Mouse (Mus musculus) intestine, embryonic 15.5 days (tissue): ENCODE results near the gene Hist1h2bf. TPM values are rescaled to one million over a fixed set of nuclear protein-coding genes. Genes with fewer than 3 reads are reported as not detected.
"Not testable (repeated sequence)": the region's sequence is repeated elsewhere in the genome, so short reads cannot be mapped to it uniquely, and the experiment has no call there.

Experiments
- ATAC-seq: fragments of 200-750 bp; cut with Nextera tagmentation; 2 replicates; pipeline ENCODE4 v1.8.0; 2017; ENCODE audit warnings: moderate TSS enrichment, moderate library complexity
- H3K27ac ChIP-seq: fragments of 300-500 bp; sonication (generic); 2 replicates; pipeline ENCODE4 v1.5.1; 2015; ENCODE audit warnings: mild to moderate bottlenecking, inconsistent platforms
- H3K27me3 ChIP-seq: fragments of 300-500 bp; sonication (generic); replicated peaks from 2 replicates; pipeline ENCODE4 v1.6.1; 2015; ENCODE audit warnings: inconsistent platforms
- H3K36me3 ChIP-seq: fragments of 300-500 bp; sonication (generic); 2 replicates; pipeline ENCODE4 v1.6.1; 2015; ENCODE audit warnings: inconsistent platforms
- H3K4me1 ChIP-seq: fragments of 300-500 bp; sonication (generic); replicated peaks from 2 replicates; pipeline ENCODE4 v1.6.1; 2015; ENCODE audit warnings: inconsistent platforms
- H3K4me2 ChIP-seq: fragments of 300-500 bp; sonication (generic); replicated peaks from 2 replicates; pipeline ENCODE4 v1.6.1; 2015; ENCODE audit warnings: mild to moderate bottlenecking, inconsistent platforms
- H3K4me3 ChIP-seq: fragments of 300-500 bp; sonication (generic); replicated peaks from 2 replicates; pipeline ENCODE4 v1.5.1; 2015; ENCODE audit warnings: inconsistent platforms
- H3K9ac ChIP-seq: fragments of 300-500 bp; sonication (generic); 2 replicates; pipeline ENCODE4 v1.6.1; 2015; ENCODE audit warnings: inconsistent platforms
- H3K9me3 ChIP-seq: fragments of 300-500 bp; sonication (generic); 2 replicates; pipeline ENCODE4 v1.6.1; 2016; ENCODE audit warnings: inconsistent platforms
- WGBS: fragments of 180-500 bp; shearing (Covaris S2); methylation state at CpG from one replicate; pipeline ENCODE4 v1.1.7; 2015; 5-methylcytosine and 5-hydroxymethylcytosine counted together
- polyA plus RNA-seq: library from polyadenylated mRNA; unstranded; fragments of >200 nt; fragmentation: Nextera tagmentation; extraction: Ambion mirVana; gene quantifications from 2 replicates; pipeline ENCODE4 v1.2.1, GENCODE M21; 2015

The Hist1h2bf gene
- polyA plus RNA-seq, 1 experiment from 2014 or later = 4.2 TPM

DNA sequence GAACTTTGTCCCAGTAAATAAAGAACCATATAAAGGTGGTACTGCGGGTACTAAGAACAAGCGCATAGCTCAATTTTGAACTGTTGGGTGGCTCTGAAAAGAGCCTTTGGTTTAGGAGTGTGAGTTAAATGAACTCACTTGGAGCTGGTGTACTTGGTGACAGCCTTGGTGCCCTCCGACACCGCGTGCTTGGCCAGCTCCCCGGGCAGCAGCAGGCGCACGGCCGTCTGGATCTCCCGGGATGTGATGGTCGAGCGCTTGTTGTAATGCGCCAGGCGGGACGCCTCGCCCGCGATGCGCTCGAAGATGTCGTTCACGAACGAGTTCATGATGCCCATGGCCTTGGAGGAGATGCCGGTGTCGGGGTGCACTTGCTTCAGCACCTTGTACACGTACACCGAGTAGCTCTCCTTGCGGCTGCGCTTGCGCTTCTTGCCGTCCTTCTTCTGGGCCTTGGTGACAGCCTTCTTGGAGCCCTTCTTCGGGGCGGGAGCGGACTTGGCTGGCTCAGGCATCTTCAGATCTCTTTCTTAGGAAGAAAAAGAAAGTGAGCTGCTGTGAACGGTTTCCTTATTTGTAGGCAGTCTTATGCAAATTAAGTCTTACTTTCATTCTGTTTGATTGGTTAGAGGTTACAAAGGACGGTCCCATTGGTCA, 11.6 kb upstream of the Hist1h2bf start:
- H3K36me3 ChIP-seq = not testable (repeated sequence)
- WGBS = under 1% methylated on average over 30 of the region's 36 CpGs
- peak; percentile 89 for ATAC-seq

DNA sequence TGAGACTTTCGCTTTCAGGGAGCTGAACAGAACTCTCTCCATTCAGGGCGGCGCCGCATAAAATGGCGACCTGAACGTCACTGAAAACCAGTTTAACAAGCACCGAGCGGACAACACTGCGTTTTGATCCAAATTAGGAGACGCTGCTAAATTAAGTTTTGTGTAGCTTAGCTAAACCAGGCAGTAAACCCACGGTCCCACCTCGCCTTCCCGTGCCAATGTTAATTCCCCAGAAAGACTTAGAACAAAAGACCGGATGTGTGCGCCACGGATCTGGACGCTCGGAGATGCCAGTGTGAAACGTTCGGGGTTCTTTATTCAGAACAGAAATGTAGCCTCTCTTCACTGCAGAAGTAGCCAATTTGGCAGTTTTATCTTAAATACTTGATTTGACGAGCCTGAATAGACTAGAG, 11.0 kb upstream of the Hist1h2bf start:
- Histone ChIP-seq H3K36me3 (no peaks in the 10 kb centered on the region), H3K9me3 (no peaks in the 10 kb centered on the region), H3K4me1 (peaks cover 16% of the 10 kb centered on the region; the same call in 1 of the 2 replicates), H3K4me3 (peak overlapping the region; percentile 45), H3K4me2 (peak overlapping the region; percentile 68), H3K9ac (peak overlapping the region; percentile 51), H3K27ac (peak overlapping the region; percentile 96), H3K27me3 (no peaks in the 10 kb centered on the region)
- peak; percentile 18; the same call in 1 of the 2 replicates for ATAC-seq
- under 1% methylated on average over 21 of the region's 21 CpGs for WGBS

More for the DNA sequence above, 11.6 kb upstream of the Hist1h2bf start:
- H3K27ac ChIP-seq = peak overlapping the region; percentile 96
- peaks cover 16% of the 10 kb centered on the region; the same call in 1 of the 2 replicates for H3K4me1 ChIP-seq
- peak overlapping the region; percentile 68 for H3K4me2 ChIP-seq
- not testable (repeated sequence) for H3K27me3 ChIP-seq, H3K9me3 ChIP-seq
- peak overlapping the region; percentile 45 for H3K4me3 ChIP-seq
- H3K9ac ChIP-seq = peak overlapping the region; percentile 51

DNA sequence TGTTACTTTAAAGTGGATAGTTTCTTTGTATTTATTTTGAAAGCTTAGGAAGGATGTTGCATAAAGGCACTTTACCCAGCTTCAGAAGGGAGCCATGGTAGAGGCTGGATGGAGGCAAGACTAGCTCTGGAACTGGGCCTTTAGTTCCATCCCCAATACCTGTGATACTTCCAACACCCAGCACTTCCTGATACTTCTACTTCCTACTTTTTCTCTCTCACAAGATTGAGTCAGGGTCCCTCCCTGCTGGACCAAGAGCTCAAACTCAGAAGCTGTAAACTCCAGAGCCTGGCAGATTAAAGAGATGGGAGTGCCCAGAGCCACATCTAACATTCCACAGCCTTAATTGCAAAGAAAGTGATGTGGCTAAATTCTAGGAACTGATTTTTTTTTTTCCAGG, 10.3 kb upstream of the Hist1h2bf start:
- Histone ChIP-seq H3K4me3 (0 out of 2 replicates have a peak overlapping the region, but pooled peaks have one; percentile 45), H3K4me2 (peak overlapping the region; percentile 68), H3K9me3 (no peaks in the 10 kb centered on the region), H3K27me3 (no peaks in the 10 kb centered on the region), H3K27ac (peak overlapping the region; percentile 96), H3K36me3 (no peaks in the 10 kb centered on the region), H3K4me1 (peaks cover 16% of the 10 kb centered on the region; the same call in 1 of the 2 replicates), H3K9ac (peak overlapping the region; percentile 31; the same call in 1 of the 2 replicates)
- ATAC-seq = no peak

DNA sequence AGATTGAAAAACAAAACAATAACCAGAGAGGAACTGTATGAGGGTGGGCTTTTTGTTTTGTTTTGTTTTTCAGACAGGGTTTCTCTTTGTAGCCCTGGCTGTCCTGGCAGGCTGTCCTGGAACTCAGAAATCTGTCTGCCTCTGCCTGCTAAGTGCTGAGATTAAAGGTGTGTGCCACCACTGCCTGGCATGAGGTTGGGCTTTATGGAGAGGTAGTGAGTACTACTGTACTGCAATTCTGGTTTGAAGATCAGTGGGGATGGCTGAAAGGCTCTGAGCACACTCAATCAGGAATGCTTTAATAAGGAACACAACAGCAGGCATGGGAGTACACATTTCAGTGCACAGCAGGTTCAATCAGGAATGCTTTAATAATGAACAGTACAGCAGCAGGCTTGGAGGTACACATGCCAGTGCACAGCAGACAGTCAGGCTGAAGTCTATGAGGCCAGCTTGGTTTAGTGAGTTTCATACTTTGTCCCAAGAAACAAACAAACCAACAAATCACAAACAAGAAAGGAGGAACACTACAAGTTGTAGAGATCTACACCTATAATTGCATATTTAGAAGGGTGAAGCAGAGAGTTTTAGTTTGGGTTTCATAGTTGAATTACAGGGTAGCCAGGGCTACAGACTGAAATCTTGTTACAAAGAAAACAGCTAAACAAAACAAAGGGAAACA, 9.5 kb upstream of the Hist1h2bf start:
- Histone ChIP-seq H3K4me2 (peak overlapping the region; percentile 6; the same call in 1 of the 2 replicates), H3K36me3 (no peaks in the 10 kb centered on the region), H3K27ac (peak overlapping the region; percentile 65), H3K4me1 (peaks cover 16% of the 10 kb centered on the region; the same call in 1 of the 2 replicates), H3K27me3 (no peaks in the 10 kb centered on the region), H3K9me3 (no peaks in the 10 kb centered on the region), H3K9ac (no peak overlapping the region), H3K4me3 (no peak overlapping the region)
- ATAC-seq = no peak

DNA sequence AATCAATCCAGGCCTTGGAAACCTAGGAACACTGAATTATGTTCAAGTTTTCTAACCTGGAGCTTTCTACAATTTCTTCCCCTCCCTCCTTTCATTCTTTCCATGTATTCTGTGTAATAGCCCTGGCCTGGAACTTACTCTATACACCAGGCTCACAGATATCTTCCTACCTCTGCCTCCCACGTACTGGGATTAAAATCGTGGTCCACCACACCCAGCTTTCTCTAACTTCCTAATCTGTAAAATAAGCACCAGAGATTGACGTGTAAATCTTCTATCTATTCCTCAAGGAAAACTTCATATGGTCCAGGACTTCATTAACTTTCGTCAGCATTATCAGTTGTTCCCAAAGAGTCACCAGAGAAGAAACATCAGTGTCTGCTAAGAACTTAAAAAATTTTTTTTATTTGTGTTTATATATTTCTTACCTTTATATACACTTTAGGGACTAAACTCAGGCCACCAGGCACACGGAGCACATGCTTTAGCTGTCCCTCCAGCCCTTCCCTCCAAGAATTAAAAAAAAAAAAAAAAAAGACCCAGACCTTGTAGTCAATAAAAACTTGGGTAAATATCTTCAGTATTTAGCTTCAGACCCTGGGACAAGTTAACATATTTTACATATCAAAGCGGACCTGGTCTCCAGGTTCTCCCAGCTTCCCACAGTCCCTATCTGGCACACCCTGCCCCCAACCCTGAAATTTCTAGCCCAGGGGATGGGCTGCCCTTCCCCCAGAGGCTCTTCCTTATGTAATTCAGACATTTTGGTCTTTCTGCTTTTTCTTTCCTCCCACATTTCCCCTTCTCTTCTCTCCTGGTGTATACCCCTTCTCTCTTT, 8.4 kb upstream of the Hist1h2bf start:
- Histone ChIP-seq H3K36me3 (no peaks in the 10 kb centered on the region), H3K4me1 (peaks cover 16% of the 10 kb centered on the region; the same call in 1 of the 2 replicates), H3K4me2 (peak overlapping the region; percentile 75), H3K9ac (peak overlapping the region; percentile 62), H3K9me3 (no peaks in the 10 kb centered on the region), H3K4me3 (peak overlapping the region; percentile 51), H3K27me3 (no peaks in the 10 kb centered on the region), H3K27ac (peak overlapping the region; percentile 86)
- no peak for ATAC-seq
- 11% methylated on average over 6 of the region's 6 CpGs for WGBS

DNA sequence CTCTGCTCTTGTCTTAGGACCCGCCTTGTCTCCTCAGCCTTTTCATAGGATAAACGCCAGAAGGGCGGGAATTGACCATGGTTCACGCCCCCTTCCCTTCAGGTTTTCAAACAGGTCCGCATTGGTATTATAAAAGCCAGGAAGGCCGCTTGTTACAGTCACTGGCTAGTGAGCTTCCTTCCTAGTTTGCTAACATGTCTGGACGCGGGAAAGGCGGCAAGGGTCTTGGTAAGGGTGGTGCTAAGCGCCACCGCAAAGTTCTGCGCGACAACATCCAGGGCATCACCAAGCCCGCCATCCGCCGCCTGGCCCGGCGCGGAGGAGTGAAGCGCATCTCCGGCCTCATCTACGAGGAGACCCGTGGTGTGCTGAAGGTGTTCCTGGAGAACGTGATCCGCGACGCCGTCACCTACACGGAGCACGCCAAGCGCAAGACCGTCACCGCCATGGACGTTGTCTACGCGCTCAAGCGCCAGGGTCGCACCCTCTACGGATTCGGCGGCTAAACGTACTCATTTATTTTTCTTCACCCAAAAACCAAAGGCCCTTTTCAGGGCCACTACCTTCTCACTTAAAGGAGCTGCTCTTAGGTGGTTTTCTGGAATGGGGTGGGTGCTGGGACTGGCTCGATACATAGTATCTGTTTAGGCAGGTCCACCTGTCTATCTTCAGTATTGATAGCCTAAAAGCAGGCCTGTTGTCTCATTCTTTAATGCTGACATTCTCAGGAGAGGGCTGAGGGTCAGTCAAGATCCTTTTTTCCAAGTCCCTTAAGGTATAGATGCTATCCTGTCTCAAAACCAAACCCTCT, 7.6 kb upstream of the Hist1h2bf start, which contains the start of gene Hist1h4d:
TSS of gene Hist1h4d (plus strand) at position 191 of the 811 bp plus-strand sequence.
- ATAC-seq = peak; percentile 92
- WGBS = under 1% methylated on average over 43 of the region's 43 CpGs
- no peaks in the 10 kb centered on the region for H3K9me3 ChIP-seq

DNA sequence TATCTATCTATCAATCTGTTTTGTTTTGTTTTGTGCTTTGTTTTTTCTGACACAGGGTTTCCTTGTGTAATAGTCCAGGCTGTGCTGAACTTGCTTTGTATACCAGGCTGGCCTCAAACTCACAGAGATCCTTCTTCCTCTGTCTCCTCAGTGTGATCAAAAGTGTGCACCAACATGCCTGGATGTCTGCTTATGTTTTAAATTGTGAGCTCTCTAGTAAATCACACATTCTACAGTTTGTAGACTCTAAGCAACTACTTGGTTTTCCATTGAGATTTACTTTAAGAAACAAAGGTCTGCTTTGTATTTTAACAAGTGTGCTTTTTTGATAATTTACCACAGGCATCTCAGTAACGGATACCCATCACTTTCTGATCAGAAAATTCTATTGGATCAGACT, 3.8 kb upstream of the Hist1h2bf start:
- WGBS = 92% methylated on average over 1 of the region's 1 CpGs
- no peaks in the 10 kb centered on the region for H3K9me3 ChIP-seq
- H3K27ac ChIP-seq = no peak overlapping the region
- no peaks in the 10 kb centered on the region for H3K36me3 ChIP-seq
- no peak for ATAC-seq
- no peak overlapping the region for H3K4me3 ChIP-seq
- peaks cover 6% of the 10 kb centered on the region; the same call in 1 of the 2 replicates for H3K4me1 ChIP-seq
- H3K9ac ChIP-seq = no peak overlapping the region
- no peaks in the 10 kb centered on the region for H3K27me3 ChIP-seq
- no peak overlapping the region for H3K4me2 ChIP-seq

More for the DNA sequence above, 7.6 kb upstream of the Hist1h2bf start, which contains the start of gene Hist1h4d:
- no peaks in the 10 kb centered on the region for H3K27me3 ChIP-seq
- H3K9ac ChIP-seq = peak within 1 kb of the TSS; percentile 62
- H3K4me3 ChIP-seq = peak within 1 kb of the TSS; percentile 51
- peaks cover 14% of the 10 kb centered on the region; the same call in 1 of the 2 replicates for H3K4me1 ChIP-seq
- H3K36me3 ChIP-seq = no peaks in the 10 kb centered on the region
- H3K4me2 ChIP-seq = peak within 1 kb of the TSS; percentile 75
- peak within 1 kb of the TSS; percentile 86 for H3K27ac ChIP-seq

DNA sequence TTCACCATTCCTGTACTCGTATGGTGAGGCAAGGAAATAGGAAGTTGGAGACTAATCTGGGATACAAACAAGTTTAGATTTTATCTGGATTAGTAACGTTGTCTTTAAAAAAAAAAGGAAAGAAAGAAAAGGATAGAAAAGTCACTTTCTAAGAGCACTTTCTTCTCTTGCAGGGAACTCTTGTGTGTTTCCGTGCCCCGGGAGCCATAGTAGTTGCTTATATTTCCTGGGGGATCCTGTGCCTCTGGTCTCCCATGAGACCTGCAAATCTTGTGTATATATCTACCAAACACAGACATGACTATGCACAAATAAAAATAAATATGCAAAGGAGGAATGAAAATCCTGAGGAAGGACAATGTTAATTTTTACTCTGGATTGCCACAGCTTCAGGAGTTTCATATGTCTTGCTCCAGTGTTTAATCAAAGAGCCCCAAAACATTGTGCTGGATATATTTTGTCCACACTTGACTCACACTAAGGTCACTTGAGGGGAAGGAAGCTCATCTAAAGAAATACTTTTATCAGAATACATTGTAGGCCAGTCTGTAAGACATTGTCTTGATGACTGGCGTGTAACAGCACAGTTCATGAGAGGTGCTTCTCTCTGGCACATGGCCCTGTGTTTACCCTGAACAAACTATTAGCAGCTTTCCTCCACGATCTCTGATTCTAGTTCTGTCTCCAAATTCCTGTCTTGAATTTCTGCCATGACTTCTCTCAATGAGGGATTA, 3.1 kb upstream of the Hist1h2bf start:
- peak overlapping the region; percentile 69 for H3K4me2 ChIP-seq
- peak overlapping the region; percentile 42 for H3K4me3 ChIP-seq
- no peaks in the 10 kb centered on the region for H3K27me3 ChIP-seq
- H3K27ac ChIP-seq = peak overlapping the region; percentile 84
- no peak for ATAC-seq
- 31% methylated on average over 6 of the region's 6 CpGs for WGBS
- H3K4me1 ChIP-seq = 0 out of 2 replicates have a peak, but pooled peaks cover 3% of the 10 kb centered on the region
- peak overlapping the region; percentile 65; the same call in 1 of the 2 replicates for H3K9ac ChIP-seq
- H3K36me3 ChIP-seq = no peaks in the 10 kb centered on the region
- no peaks in the 10 kb centered on the region for H3K9me3 ChIP-seq

DNA sequence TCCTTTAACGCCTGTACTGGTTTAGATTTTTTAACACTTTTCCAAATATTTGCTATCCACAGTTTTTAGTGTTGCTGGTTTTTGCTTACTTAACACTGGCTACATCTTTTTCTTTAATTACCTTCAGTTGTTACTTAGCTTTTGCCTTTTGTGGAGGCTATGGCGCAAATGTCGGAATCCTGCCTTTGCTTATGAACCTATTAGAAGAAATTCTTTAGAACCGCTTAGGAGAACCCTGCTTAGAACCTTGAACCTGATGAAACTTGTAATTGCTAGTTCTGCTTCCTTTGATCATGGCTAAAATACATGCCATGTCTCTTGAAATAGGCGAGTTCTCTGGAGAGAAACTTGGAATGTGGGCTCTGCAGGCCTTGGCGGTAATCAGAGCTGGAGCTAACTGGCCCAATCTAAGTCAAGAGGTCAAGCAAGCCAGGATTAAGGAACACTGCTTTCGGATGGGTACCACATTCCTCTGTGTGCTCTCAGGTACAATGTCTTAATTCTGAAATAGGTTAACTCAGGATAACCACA, 2.4 kb upstream of the Hist1h2bf start:
- 8% methylated on average over 7 of the region's 7 CpGs for WGBS
- H3K27me3 ChIP-seq = no peaks in the 10 kb centered on the region
- no peaks in the 10 kb centered on the region for H3K36me3 ChIP-seq

DNA sequence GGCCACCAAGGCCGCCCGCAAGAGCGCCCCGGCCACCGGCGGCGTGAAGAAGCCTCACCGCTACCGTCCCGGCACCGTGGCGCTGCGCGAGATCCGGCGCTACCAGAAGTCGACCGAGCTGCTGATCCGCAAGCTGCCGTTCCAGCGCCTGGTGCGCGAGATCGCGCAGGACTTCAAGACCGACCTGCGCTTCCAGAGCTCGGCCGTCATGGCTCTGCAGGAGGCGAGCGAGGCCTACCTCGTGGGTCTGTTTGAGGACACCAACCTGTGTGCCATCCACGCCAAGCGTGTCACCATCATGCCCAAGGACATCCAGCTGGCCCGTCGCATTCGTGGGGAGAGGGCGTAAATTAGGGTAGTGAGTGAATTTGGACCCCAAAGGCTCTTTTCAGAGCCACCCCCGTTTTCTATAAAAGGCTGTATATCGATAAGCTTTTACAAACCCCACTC, 1.9 kb upstream of the Hist1h2bf start:
- Histone ChIP-seq H3K27ac (peak overlapping the region; percentile 84), H3K9ac (peak overlapping the region; percentile 65), H3K4me2 (peak overlapping the region; percentile 69), H3K4me3 (peak overlapping the region; percentile 42)
- not testable (repeated sequence) for H3K4me1 ChIP-seq, H3K27me3 ChIP-seq, H3K9me3 ChIP-seq, H3K36me3 ChIP-seq, ATAC-seq
- 0% methylated on average over 20 of the region's 40 CpGs for WGBS

More for the DNA sequence above, 2.4 kb upstream of the Hist1h2bf start:
- peak overlapping the region; percentile 84 for H3K27ac ChIP-seq
- H3K4me2 ChIP-seq = peak overlapping the region; percentile 69
- H3K4me3 ChIP-seq = peak overlapping the region; percentile 42
- no peak for ATAC-seq
- H3K4me1 ChIP-seq = no peaks in the 10 kb centered on the region
- peak overlapping the region; percentile 65 for H3K9ac ChIP-seq
- no peaks in the 10 kb centered on the region for H3K9me3 ChIP-seq
